Mouse (Mus musculus) small intestine, adult 2 months (tissue): ENCODE results near the gene Calr.

Experiments used
- CTCF ChIP-seq: fragments of 200-500 bp; IDR thresholded peaks from 2 replicates; pipeline ENCODE4 v1.5.1; 2012; ENCODE audit warnings: low read depth, mild to moderate bottlenecking, control low read depth, inconsistent platforms, low read length, moderate library complexity, mixed read lengths; ENCODE audit not compliant: insufficient replicate concordance, insufficient read length; ENCODE audit errors: extremely low read depth
- POLR2A ChIP-seq: fragments of 200-500 bp; IDR thresholded peaks from 2 replicates; pipeline ENCODE4 v1.6.1; 2012; ENCODE audit warnings: low read depth, mild to moderate bottlenecking, control low read depth, inconsistent platforms, low read length, moderate library complexity

- TF ChIP-seq POLR2A, result no peak
- TF ChIP-seq CTCF, result no peak
Observed at GRCm38 (mm10) chr8:84811303-84811702, 35.4 kb downstream of the Calr start.
